Mouse (Mus musculus): Measurements from ENCODE around the gene Gabbr1. TPM values are rescaled to one million over a fixed set of nuclear protein-coding genes. Genes with fewer than 3 reads are reported as not detected.

Gabbr1 gene
- polyA plus RNA-seq, 1 experiment from 2014 or later: 0.66 TPM

DNA sequence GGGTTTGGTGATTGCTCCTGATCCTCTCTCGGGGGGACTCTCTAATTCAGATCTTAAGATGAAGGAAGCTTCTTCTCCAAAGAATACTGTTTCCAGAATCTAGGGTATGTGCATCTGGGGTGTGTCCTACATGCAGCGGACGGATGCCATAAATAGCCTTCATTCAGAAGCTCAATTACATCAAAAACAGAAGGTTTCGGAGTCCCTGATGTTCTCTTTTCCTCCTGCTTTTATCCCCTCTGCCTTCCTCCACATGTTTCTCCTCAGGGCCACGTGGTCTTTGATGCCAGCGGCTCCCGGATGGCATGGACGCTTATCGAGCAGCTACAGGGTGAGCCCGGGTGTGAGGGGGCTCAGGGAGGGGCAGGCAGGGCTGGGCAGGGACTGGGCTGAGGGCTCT lies 17.3 kb downstream of the Gabbr1 start:
- ATAC-seq (ENCODE audit: insufficient read depth): no peak
- Histone ChIP-seq H3K36me3 (replicated peaks) (no peaks in the 10 kb centered on the region), H3K27ac (replicated peaks) (no peak overlapping the region), H3K4me1 (replicated peaks) (no peaks in the 10 kb centered on the region), H3K9ac (no peak overlapping the region), H3K4me2 (no peak overlapping the region), H3K4me3 (replicated peaks) (no peak overlapping the region), H3K9me3 (replicated peaks) (no peaks in the 10 kb centered on the region), H3K27me3 (no peaks in the 10 kb centered on the region)
- WGBS (ENCODE audit: insufficient replicate concordance): 60% methylated on average over 10 of the region's 10 CpGs

GRCm38 (mm10) chr17:37063686-37064495 lies 18.1 kb downstream of the Gabbr1 start:
- Histone ChIP-seq H3K4me2 (no peak overlapping the region), H3K9me3 (replicated peaks) (no peaks in the 10 kb centered on the region), H3K27ac (replicated peaks) (no peak overlapping the region), H3K4me1 (replicated peaks) (no peaks in the 10 kb centered on the region), H3K9ac (no peak overlapping the region), H3K4me3 (replicated peaks) (no peak overlapping the region), H3K27me3 (no peaks in the 10 kb centered on the region), H3K36me3 (replicated peaks) (no peaks in the 10 kb centered on the region)
- 68% methylated on average over 11 of the region's 11 CpGs for WGBS (ENCODE audit: insufficient replicate concordance)
- no peak for ATAC-seq (ENCODE audit: insufficient read depth)

DNA sequence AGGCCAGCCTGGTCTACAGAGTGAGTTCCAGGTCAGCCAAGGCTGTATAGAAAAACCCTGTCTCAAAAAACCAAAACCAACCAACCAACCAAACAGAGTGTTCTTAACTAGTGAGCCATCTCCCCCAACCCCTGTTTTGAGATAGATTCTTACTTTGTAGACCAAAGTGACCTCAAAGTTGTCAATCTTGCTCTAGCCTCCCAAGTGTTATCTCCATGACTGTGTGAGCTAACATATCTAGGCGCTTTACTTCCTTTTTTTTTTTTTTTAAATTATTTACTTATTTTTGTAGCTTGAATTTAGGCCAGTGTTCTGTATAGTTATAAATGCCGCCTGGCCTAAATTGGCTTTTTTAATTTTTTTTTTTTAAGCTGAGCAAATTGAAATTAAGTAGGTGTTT lies 20.2 kb downstream of the Gabbr1 start:
- no peak overlapping the region for H3K27ac ChIP-seq (replicated peaks)
- 49% methylated on average over 2 of the region's 2 CpGs for WGBS (ENCODE audit: insufficient replicate concordance)
- no peak overlapping the region for H3K9ac ChIP-seq
- no peak for ATAC-seq (ENCODE audit: insufficient read depth)
- H3K4me2 ChIP-seq: no peak overlapping the region
- H3K36me3 ChIP-seq (replicated peaks): no peaks in the 10 kb centered on the region
- no peaks in the 10 kb centered on the region for H3K9me3 ChIP-seq (replicated peaks)
- no peak overlapping the region for H3K4me3 ChIP-seq (replicated peaks)
- H3K27me3 ChIP-seq: no peaks in the 10 kb centered on the region
- no peaks in the 10 kb centered on the region for H3K4me1 ChIP-seq (replicated peaks)

DNA sequence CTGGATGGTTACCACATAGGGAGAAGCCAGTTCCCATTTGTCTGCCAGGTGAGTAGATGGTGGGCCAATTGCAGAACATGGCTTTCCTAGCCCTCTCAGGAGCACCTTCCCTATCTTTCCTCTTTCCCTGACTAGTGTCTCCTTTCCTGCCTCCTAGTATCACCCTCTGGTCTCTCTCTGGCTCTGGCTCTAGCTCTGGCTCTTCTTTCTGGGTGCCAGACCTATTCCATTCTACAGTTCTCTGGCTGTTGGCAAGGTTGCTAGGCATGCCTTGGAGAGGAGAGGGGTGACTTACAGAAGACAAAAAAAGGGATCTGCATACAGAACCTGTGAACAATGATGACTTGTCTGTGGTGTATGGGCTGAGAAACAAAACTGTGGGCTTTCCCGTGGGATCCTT lies 22.1 kb downstream of the Gabbr1 start:
- Histone ChIP-seq H3K36me3 (replicated peaks) (no peaks in the 10 kb centered on the region), H3K27ac (replicated peaks) (no peak overlapping the region), H3K27me3 (no peaks in the 10 kb centered on the region), H3K9ac (no peak overlapping the region), H3K4me3 (replicated peaks) (no peak overlapping the region), H3K4me2 (no peak overlapping the region), H3K4me1 (replicated peaks) (no peaks in the 10 kb centered on the region), H3K9me3 (replicated peaks) (no peaks in the 10 kb centered on the region)
- ATAC-seq (ENCODE audit: insufficient read depth): no peak
- 58% methylated on average over 1 of the region's 1 CpGs for WGBS (ENCODE audit: insufficient replicate concordance)

- H3K9me3 ChIP-seq (replicated peaks): no peaks in the 10 kb centered on the region
- H3K9ac ChIP-seq: no peak overlapping the region
- no peak overlapping the region for H3K4me3 ChIP-seq (replicated peaks)
- ATAC-seq (ENCODE audit: insufficient read depth): no peak
- no peaks in the 10 kb centered on the region for H3K27me3 ChIP-seq
- WGBS (ENCODE audit: insufficient replicate concordance): 51% methylated on average over 8 of the region's 8 CpGs
- H3K4me1 ChIP-seq (replicated peaks): no peaks in the 10 kb centered on the region
- H3K4me2 ChIP-seq: no peak overlapping the region
- H3K27ac ChIP-seq (replicated peaks): no peak overlapping the region
- no peaks in the 10 kb centered on the region for H3K36me3 ChIP-seq (replicated peaks)
Measured at GRCm38 (mm10) chr17:37070121-37070520, 24.4 kb downstream of the Gabbr1 start.

DNA sequence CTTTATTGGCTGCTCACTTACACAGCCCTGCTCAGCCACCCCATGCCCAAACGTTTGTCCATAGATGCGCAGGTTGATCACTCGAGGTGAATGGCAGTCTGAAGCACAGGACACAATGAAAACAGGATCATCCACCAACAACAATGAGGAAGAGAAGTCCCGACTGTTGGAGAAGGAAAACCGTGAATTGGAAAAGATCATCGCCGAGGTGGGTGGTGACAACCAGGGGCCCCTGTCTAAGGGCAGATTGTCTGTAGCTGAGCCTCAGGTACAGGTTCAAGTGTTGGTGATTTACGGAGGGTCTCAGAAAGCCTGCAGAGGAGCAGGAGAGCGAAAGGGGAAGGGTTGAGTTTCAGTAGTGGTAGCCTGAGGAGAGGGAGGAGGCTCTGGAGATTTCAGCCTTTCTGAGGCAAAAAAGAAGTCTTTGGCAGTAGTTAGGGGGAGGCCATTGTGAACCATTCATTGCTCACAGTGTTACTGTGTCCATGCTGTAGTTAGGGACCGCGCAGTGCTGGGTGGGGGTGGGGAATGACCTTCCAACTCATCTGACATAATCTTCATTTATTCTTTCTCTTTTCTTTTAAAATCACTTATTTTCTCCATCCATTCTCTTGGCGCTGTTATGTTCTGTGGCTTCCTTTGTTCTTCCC lies 26.4 kb downstream of the Gabbr1 start:
- H3K27ac ChIP-seq (replicated peaks): no peak overlapping the region

GRCm38 (mm10) chr17:37072730-37073276 lies 27.0 kb downstream of the Gabbr1 start:
- H3K9ac ChIP-seq: no peak overlapping the region
- no peak overlapping the region for H3K4me3 ChIP-seq (replicated peaks)
- H3K9me3 ChIP-seq (replicated peaks): no peaks in the 10 kb centered on the region
- no peaks in the 10 kb centered on the region for H3K36me3 ChIP-seq (replicated peaks)
- no peaks in the 10 kb centered on the region for H3K4me1 ChIP-seq (replicated peaks)
- no peak overlapping the region for H3K4me2 ChIP-seq
- WGBS (ENCODE audit: insufficient replicate concordance): 62% methylated on average over 11 of the region's 11 CpGs
- no peak overlapping the region for H3K27ac ChIP-seq (replicated peaks)
- no peaks in the 10 kb centered on the region for H3K27me3 ChIP-seq
- ATAC-seq (ENCODE audit: insufficient read depth): no peak

More for the DNA sequence above, 26.4 kb downstream of the Gabbr1 start:
- Histone ChIP-seq H3K9ac (no peak overlapping the region), H3K4me2 (no peak overlapping the region), H3K36me3 (replicated peaks) (no peaks in the 10 kb centered on the region), H3K4me3 (replicated peaks) (no peak overlapping the region), H3K9me3 (replicated peaks) (no peaks in the 10 kb centered on the region), H3K27me3 (no peaks in the 10 kb centered on the region), H3K4me1 (replicated peaks) (no peaks in the 10 kb centered on the region)
- no peak for ATAC-seq (ENCODE audit: insufficient read depth)
- 70% methylated on average over 12 of the region's 12 CpGs for WGBS (ENCODE audit: insufficient replicate concordance)

- Histone ChIP-seq H3K36me3 (replicated peaks) (no peaks in the 10 kb centered on the region), H3K9ac (no peak overlapping the region), H3K4me2 (no peak overlapping the region), H3K27ac (replicated peaks) (no peak overlapping the region), H3K27me3 (no peaks in the 10 kb centered on the region), H3K9me3 (replicated peaks) (no peaks in the 10 kb centered on the region), H3K4me1 (replicated peaks) (no peaks in the 10 kb centered on the region), H3K4me3 (replicated peaks) (no peak overlapping the region)
- no peak for ATAC-seq (ENCODE audit: insufficient read depth)
- WGBS (ENCODE audit: insufficient replicate concordance): 63% methylated on average over 6 of the region's 6 CpGs
Measured at GRCm38 (mm10) chr17:37075181-37075580, 29.4 kb downstream of the Gabbr1 start.

DNA sequence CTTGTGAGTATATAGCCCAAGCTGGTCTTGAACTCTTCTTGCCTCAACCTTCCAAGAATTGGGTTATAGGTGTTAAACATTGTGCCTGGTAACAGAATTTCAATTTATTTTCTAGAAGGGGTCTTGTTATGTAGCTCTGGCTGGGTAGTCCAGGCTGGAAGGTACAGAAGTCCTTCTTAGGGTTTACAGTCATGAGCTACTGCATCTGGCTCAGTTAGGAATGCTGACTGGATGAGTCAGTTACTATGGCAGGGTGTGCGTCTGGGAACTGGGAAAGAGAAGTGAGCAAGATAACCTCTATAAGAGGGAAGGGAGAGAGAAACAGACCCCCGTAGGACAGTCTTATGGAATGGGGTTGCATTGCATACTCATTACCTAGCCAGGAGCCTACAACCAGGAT lies 30.0 kb downstream of the Gabbr1 start:
- Histone ChIP-seq H3K9me3 (replicated peaks) (no peaks in the 10 kb centered on the region), H3K9ac (no peak overlapping the region), H3K27ac (replicated peaks) (no peak overlapping the region), H3K27me3 (no peaks in the 10 kb centered on the region), H3K4me1 (replicated peaks) (no peaks in the 10 kb centered on the region), H3K36me3 (replicated peaks) (no peaks in the 10 kb centered on the region), H3K4me2 (no peak overlapping the region), H3K4me3 (replicated peaks) (no peak overlapping the region)
- 59% methylated on average over 2 of the region's 2 CpGs for WGBS (ENCODE audit: insufficient replicate concordance)
- ATAC-seq (ENCODE audit: insufficient read depth): no peak

- Histone ChIP-seq H3K36me3 (replicated peaks) (no peaks in the 10 kb centered on the region), H3K9me3 (replicated peaks) (no peaks in the 10 kb centered on the region), H3K27me3 (no peaks in the 10 kb centered on the region), H3K4me3 (replicated peaks) (no peak overlapping the region), H3K4me1 (replicated peaks) (no peaks in the 10 kb centered on the region), H3K27ac (replicated peaks) (no peak overlapping the region), H3K4me2 (no peak overlapping the region), H3K9ac (no peak overlapping the region)
- ATAC-seq (ENCODE audit: insufficient read depth): no peak
- WGBS (ENCODE audit: insufficient replicate concordance): 29% methylated on average over 1 of the region's 1 CpGs
Measured at GRCm38 (mm10) chr17:37078193-37078592, 32.4 kb downstream of the Gabbr1 start.

- Histone ChIP-seq H3K4me1 (replicated peaks) (no peaks in the 10 kb centered on the region), H3K36me3 (replicated peaks) (no peaks in the 10 kb centered on the region), H3K9ac (no peak overlapping the region), H3K27me3 (no peaks in the 10 kb centered on the region), H3K4me2 (no peak overlapping the region), H3K9me3 (replicated peaks) (no peaks in the 10 kb centered on the region), H3K4me3 (replicated peaks) (no peak overlapping the region), H3K27ac (replicated peaks) (no peak overlapping the region)
- WGBS (ENCODE audit: insufficient replicate concordance): 41% methylated on average over 2 of the region's 2 CpGs
- ATAC-seq (ENCODE audit: insufficient read depth): no peak
Measured at GRCm38 (mm10) chr17:37078990-37079389, 33.2 kb downstream of the Gabbr1 start.
